Mouse (Mus musculus): ENCODE data around the gene Zswim8. TPM values are rescaled to one million over a fixed set of nuclear protein-coding genes. Genes with fewer than 3 reads are reported as not detected.
A peak's percentile ranks its signal among the peaks of the same experiment; 100 is the strongest.

Gene Zswim8
- total and polyA plus RNA-seq, 3 experiments: 16.5 to 35.5 TPM; not detected in 1

- H3K9ac ChIP-seq (ENCODE audit: control insufficient read depth, low read depth, low read length, poor library complexity, severe bottlenecking): no peak overlapping the region
- no peak overlapping the region; the same call in 1 of the 2 replicates for H3K27ac ChIP-seq (ENCODE audit: control insufficient read depth, low read depth, low read length)
- peaks cover 20 to 26% of the 10 kb centered on the region in 2 experiments for H3K4me1 ChIP-seq (ENCODE audit: control insufficient read depth in 1 of 2, insufficient read depth in 2 of 2, low read length in 2 of 2)
- peaks cover 18 to 47% of the 10 kb centered on the region in 2 experiments for H3K36me3 ChIP-seq (ENCODE audit: control insufficient read depth in 1 of 2, insufficient read depth in 2 of 2, low read length in 2 of 2)
- no peak for DNase-seq (ENCODE audit: low read depth, low spot score)
- H3K27me3 ChIP-seq (ENCODE audit: control insufficient read depth in 1 of 2, insufficient read depth in 2 of 2, low read length in 2 of 2): no peaks in the 10 kb centered on the region
- no peaks in the 10 kb centered on the region for H3K9me3 ChIP-seq (replicated peaks; ENCODE audit: insufficient read depth, low read length)
- no peak overlapping the region for H3K4me3 ChIP-seq (ENCODE audit: control insufficient read depth in 1 of 2, insufficient read depth in 1 of 2, low read depth in 2 of 2, low read length in 2 of 2)
- peaks cover 41% of the 10 kb centered on the region for H3K79me2 ChIP-seq (ENCODE audit: control insufficient read depth, insufficient read depth, low read length, poor library complexity)
- TF ChIP-seq RAD21 (IDR thresholded peaks at IDR 0.05; ENCODE audit: low read depth, low read length): peak; percentile 39
- TF ChIP-seq POLR2AphosphoS5 (IDR thresholded peaks at IDR 0.05; ENCODE audit: borderline replicate concordance, low read depth, low read length): no peak
- peak in 2 of 3 experiments; percentile 29 to 45; a peak in 3 of 6 replicates for TF ChIP-seq CTCF (IDR thresholded peaks at IDR 0.05 in 2 of 3, conservative IDR thresholded peaks at IDR 0.05 in 1 of 3; ENCODE audit: control insufficient read depth in 1 of 3, insufficient read depth in 1 of 3, low read depth in 2 of 3, low read length in 3 of 3, poor library complexity in 1 of 3, severe bottlenecking in 1 of 3)
These were observed 10.4 kb upstream of the Zswim8 start for GRCm38 (mm10) chr14:20696986-20697385.

GRCm38 (mm10) chr14:20698515-20698914 lies 8.8 kb upstream of the Zswim8 start:
- peaks cover 20 to 26% of the 10 kb centered on the region in 2 experiments for H3K4me1 ChIP-seq (ENCODE audit: control insufficient read depth in 1 of 2, insufficient read depth in 2 of 2, low read length in 2 of 2)
- H3K4me3 ChIP-seq (ENCODE audit: control insufficient read depth in 1 of 2, insufficient read depth in 1 of 2, low read depth in 2 of 2, low read length in 2 of 2): no peak overlapping the region
- no peaks in the 10 kb centered on the region for H3K9me3 ChIP-seq (replicated peaks; ENCODE audit: insufficient read depth, low read length)
- no peak overlapping the region for H3K9ac ChIP-seq (ENCODE audit: control insufficient read depth, low read depth, low read length, poor library complexity, severe bottlenecking)
- peak; percentile 86 for DNase-seq (ENCODE audit: low read depth, low spot score)
- H3K79me2 ChIP-seq (ENCODE audit: control insufficient read depth, insufficient read depth, low read length, poor library complexity): peaks cover 54% of the 10 kb centered on the region
- peak overlapping the region; percentile 69 for H3K27ac ChIP-seq (ENCODE audit: control insufficient read depth, low read depth, low read length)
- H3K36me3 ChIP-seq (ENCODE audit: control insufficient read depth in 1 of 2, insufficient read depth in 2 of 2, low read length in 2 of 2): peaks cover 11 to 48% of the 10 kb centered on the region in 2 experiments
- no peaks in the 10 kb centered on the region for H3K27me3 ChIP-seq (ENCODE audit: control insufficient read depth in 1 of 2, insufficient read depth in 2 of 2, low read length in 2 of 2)
- 0 out of 2 replicates have a peak, but pooled peaks have one; percentile 19 for TF ChIP-seq ZMIZ1 (IDR thresholded peaks at IDR 0.05; ENCODE audit: low read depth, low read length)
- peak; percentile 64; the same call in 1 of the 2 replicates for TF ChIP-seq RCOR1 (IDR thresholded peaks at IDR 0.05; ENCODE audit: low read depth, low read length)
- TF ChIP-seq TAL1 (IDR thresholded peaks at IDR 0.05; ENCODE audit: low read length): peak; percentile 65
- TF ChIP-seq MAZ (IDR thresholded peaks at IDR 0.05; ENCODE audit: low read depth, low read length): no peak
- TF ChIP-seq ETS1 (IDR thresholded peaks at IDR 0.05; ENCODE audit: low read depth, low read length): peak; percentile 95
- TF ChIP-seq POLR2AphosphoS2 (IDR thresholded peaks at IDR 0.05; ENCODE audit: low read length): no peak
- no peak for TF ChIP-seq CHD1 (IDR thresholded peaks at IDR 0.05; ENCODE audit: low read depth, low read length)
- TF ChIP-seq RAD21 (IDR thresholded peaks at IDR 0.05; ENCODE audit: low read depth, low read length): no peak
- no peak for TF ChIP-seq SMC3 (IDR thresholded peaks at IDR 0.05; ENCODE audit: low read depth, low read length)
- TF ChIP-seq MXI1 (IDR thresholded peaks at IDR 0.05; ENCODE audit: low read depth, low read length): peak; percentile 77
- TF ChIP-seq TCF12 (IDR thresholded peaks at IDR 0.05; ENCODE audit: low read depth, low read length): peak; percentile 65
- no peak for TF ChIP-seq ZC3H11A (IDR thresholded peaks at IDR 0.05; ENCODE audit: low read depth, low read length)
- TF ChIP-seq NRF1 (IDR thresholded peaks at IDR 0.05; ENCODE audit: insufficient read depth, low read depth, low read length, poor library complexity, severe bottlenecking): no peak
- TF ChIP-seq SIN3A (IDR thresholded peaks at IDR 0.05; ENCODE audit: low read length): peak; percentile 94
- peak; percentile 42; the same call in 1 of the 2 replicates for TF ChIP-seq BHLHE40 (IDR thresholded peaks at IDR 0.05; ENCODE audit: borderline replicate concordance, low read depth, low read length)
- no peak for TF ChIP-seq POLR2A (IDR thresholded peaks at IDR 0.05; ENCODE audit: control insufficient read depth in 1 of 2, insufficient read depth in 1 of 2, low read depth in 1 of 2, low read length in 2 of 2, poor library complexity in 1 of 2)
- no peak for TF ChIP-seq GABPA (IDR thresholded peaks at IDR 0.05; ENCODE audit: low read depth, low read length)
- TF ChIP-seq CHD2 (IDR thresholded peaks at IDR 0.05; ENCODE audit: low read length): no peak
- no peak for TF ChIP-seq ZKSCAN1 (IDR thresholded peaks at IDR 0.05; ENCODE audit: low read depth, low read length)
- no peak for TF ChIP-seq USF2 (IDR thresholded peaks at IDR 0.05; ENCODE audit: borderline replicate concordance in 1 of 2, insufficient read depth in 1 of 2, low read depth in 1 of 2, low read length in 2 of 2)
- TF ChIP-seq MYB (IDR thresholded peaks at IDR 0.05; ENCODE audit: low read depth, low read length): 0 out of 2 replicates have a peak, but pooled peaks have one; percentile 19
- no peak for TF ChIP-seq NELFE (IDR thresholded peaks at IDR 0.05; ENCODE audit: low read depth, low read length)
- no peak for TF ChIP-seq POLR2AphosphoS5 (IDR thresholded peaks at IDR 0.05; ENCODE audit: borderline replicate concordance, low read depth, low read length)
- no peak for TF ChIP-seq USF1 (IDR thresholded peaks at IDR 0.05; ENCODE audit: low read depth, low read length)
- peak; percentile 93; the same call in 1 of the 2 replicates for TF ChIP-seq MEF2A (IDR thresholded peaks at IDR 0.05; ENCODE audit: extremely low read depth, insufficient replicate concordance, low read depth, low read length, poor library complexity, severe bottlenecking)
- TF ChIP-seq MAFK (IDR thresholded peaks at IDR 0.05; ENCODE audit: borderline replicate concordance, low read depth, low read length): peak; percentile 26; the same call in 1 of the 2 replicates
- peak; percentile 93 for TF ChIP-seq GATA1 (IDR thresholded peaks at IDR 0.05; ENCODE audit: low read depth, low read length)
- TF ChIP-seq CTCF (IDR thresholded peaks at IDR 0.05 in 2 of 3, conservative IDR thresholded peaks at IDR 0.05 in 1 of 3; ENCODE audit: control insufficient read depth in 1 of 3, insufficient read depth in 1 of 3, low read depth in 2 of 3, low read length in 3 of 3, poor library complexity in 1 of 3, severe bottlenecking in 1 of 3): no peak
- TF ChIP-seq ZNF384 (IDR thresholded peaks at IDR 0.05; ENCODE audit: low read depth, low read length): no peak
- no peak for TF ChIP-seq UBTF (IDR thresholded peaks at IDR 0.05; ENCODE audit: borderline replicate concordance, insufficient read depth, low read depth, low read length)

Measured in MEL (cell line).